In genomic region chr1:159686476-159687231, GRCm38 (mm10) we compare ENCODE assay signal across 7 mouse cellular contexts.
A peak's percentile ranks its signal among the peaks of the same experiment; 100 is the strongest.
DNase-seq lines count a peak whose midpoint lies in the region; ATAC-seq lines count a peak whose summit lies in the region.

No protein-coding gene starts in this region.

- H3K27ac ChIP-seq in forebrain, embryonic 12.5 days, result 0 out of 2 replicates have a peak overlapping the region, but pooled peaks have one; percentile 31
- H3K27ac ChIP-seq in midbrain, embryonic 14.5 days (replicated peaks; ENCODE audit: low read depth, low read length), result peak overlapping the region; percentile 64

- H3K27me3 ChIP-seq in forebrain, embryonic 12.5 days, result no peaks in the 10 kb centered on the region
- no peaks in the 10 kb centered on the region for H3K27me3 ChIP-seq in midbrain, embryonic 14.5 days (ENCODE audit: control insufficient read depth, insufficient read depth, low read length)

- H3K9ac ChIP-seq in forebrain, embryonic 12.5 days, result no peak overlapping the region
- H3K9ac ChIP-seq in midbrain, embryonic 14.5 days (replicated peaks; ENCODE audit: low read length), result no peak overlapping the region

- DNase-seq in MN1 (ENCODE audit: low spot score), result peak; percentile 86
- peak; percentile 85 for DNase-seq in adrenal gland, adult 8-10 months
- DNase-seq in heart, postnatal 14 days, result peak; percentile 50 to 64
- DNase-seq in layer of hippocampus, postnatal 10 days (ENCODE audit: low spot score in 2 of 2), result peak; percentile 54 to 60
- DNase-seq in midbrain, embryonic 14.5 days, result peak; percentile 91
- DNase-seq in testis, postnatal 14 days (ENCODE audit: low spot score), result peak; percentile 27

- H3K9me3 ChIP-seq in forebrain, embryonic 12.5 days, result no peaks in the 10 kb centered on the region
- no peaks in the 10 kb centered on the region for H3K9me3 ChIP-seq in midbrain, embryonic 14.5 days (ENCODE audit: control insufficient read depth, low read length)

- no peak overlapping the region for H3K4me2 ChIP-seq in forebrain, embryonic 12.5 days
- H3K4me2 ChIP-seq in midbrain, embryonic 14.5 days (ENCODE audit: low read length), result no peak overlapping the region; the same call in 1 of the 2 replicates

- intact Hi-C loops in heart, postnatal 14 days (cut with DNase I), result no loop called here

- no peaks in the 10 kb centered on the region for H3K36me3 ChIP-seq in forebrain, embryonic 12.5 days (replicated peaks)
- H3K36me3 ChIP-seq in midbrain, embryonic 14.5 days (ENCODE audit: control insufficient read depth, insufficient read depth, low read length), result no peaks in the 10 kb centered on the region

- H3K4me3 ChIP-seq in forebrain, embryonic 12.5 days (replicated peaks), result no peak overlapping the region
- no peak overlapping the region for H3K4me3 ChIP-seq in midbrain, embryonic 14.5 days (replicated peaks; ENCODE audit: low read depth, low read length)

- H3K4me1 ChIP-seq in forebrain, embryonic 12.5 days, result peaks cover 23% of the 10 kb centered on the region
- peaks cover 20% of the 10 kb centered on the region for H3K4me1 ChIP-seq in midbrain, embryonic 14.5 days (ENCODE audit: control insufficient read depth, insufficient read depth, low read length)

- 64% methylated on average over 9 of the region's 9 CpGs for WGBS in forebrain, embryonic 12.5 days
- 43% methylated on average over 9 of the region's 9 CpGs for WGBS in midbrain, embryonic 14.5 days

- peak; percentile 76 for ATAC-seq in forebrain, embryonic 12.5 days (ENCODE audit: low FRiP score)
- peak; percentile 85 for ATAC-seq in midbrain, embryonic 14.5 days (ENCODE audit: low FRiP score, low TSS enrichment)

Comparison
In these comparisons a context has a peak if more than half of its experiments do, and no peak if none do; other contexts are left out.
1. DNase-seq: peak in every context shown above with its lines; median percentile 91 in midbrain, embryonic 14.5 days; 86 in MN1; 85 in adrenal gland, adult 8-10 months; 57 in heart, postnatal 14 days; 57 in layer of hippocampus, postnatal 10 days; 27 in testis, postnatal 14 days.